Mouse (Mus musculus) olfactory bulb, adult 2 months (tissue): ENCODE measurements at regions not wholly inside any gene's neighbourhood (a gene's known extent, or its start where the extent isn't known, plus 50 kb on each side); places are given as distances from the start of the nearest gene placed in this dataset.

Experiments used
- CTCF ChIP-seq: fragments of 200-500 bp; IDR thresholded peaks from 2 replicates; pipeline ENCODE4 v1.5.1; 2012; ENCODE audit warnings: low read depth, mild to moderate bottlenecking, low read length, moderate library complexity; ENCODE audit not compliant: insufficient read depth
- POLR2A ChIP-seq: fragments of 200-500 bp; IDR thresholded peaks from 2 replicates; pipeline ENCODE4 v1.6.1; 2012; ENCODE audit warnings: mild to moderate bottlenecking, low read depth, low read length, moderate library complexity; ENCODE audit not compliant: insufficient read depth

DNA sequence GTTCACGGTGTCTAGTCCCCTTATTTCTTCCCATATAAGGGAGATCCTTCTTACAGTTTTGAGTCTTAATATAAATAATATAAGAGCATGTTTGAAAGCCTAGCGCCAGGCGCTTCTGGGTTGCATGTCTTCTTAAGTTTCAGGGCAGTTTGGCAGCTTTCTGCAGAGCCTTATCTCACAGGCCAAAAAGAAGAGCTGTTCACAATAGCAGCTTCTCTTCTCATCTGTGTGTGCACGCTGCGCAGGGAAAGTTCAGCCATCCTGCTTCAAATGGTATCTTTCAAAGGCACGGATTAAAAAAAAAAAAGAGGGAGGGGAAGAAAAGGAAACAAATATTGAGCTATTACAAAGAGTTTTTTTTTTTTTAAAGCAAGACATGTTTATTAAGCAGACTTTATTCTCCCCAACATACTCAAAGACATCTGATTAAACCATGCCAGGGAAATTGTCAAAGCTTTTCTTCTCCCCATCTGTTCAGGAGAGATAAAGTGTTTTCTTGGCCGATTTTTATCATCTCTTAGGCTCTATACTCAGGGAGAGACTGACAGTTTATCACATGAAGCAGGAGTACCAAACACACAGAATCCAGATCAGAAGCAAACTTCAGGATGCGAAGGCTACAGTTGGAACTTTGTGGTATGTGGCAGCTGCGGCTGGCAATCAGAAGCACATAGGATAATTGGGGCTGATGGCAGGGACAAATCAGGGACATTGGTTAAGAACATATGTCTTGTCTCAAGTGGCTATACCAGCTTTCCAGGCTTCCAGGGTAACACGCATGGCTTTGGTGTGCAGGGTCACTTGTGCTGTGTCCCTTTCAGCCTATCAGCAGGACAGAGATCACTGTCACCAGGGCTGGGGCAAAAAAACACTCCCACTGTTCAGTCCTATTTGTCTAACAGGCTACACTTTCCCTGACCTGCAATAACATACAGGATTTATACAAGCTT, 206.9 kb upstream of the Pfkp start:
- no peak for TF ChIP-seq CTCF
- no peak for TF ChIP-seq POLR2A
